Mouse (Mus musculus) kidney, postnatal 0 days (tissue): ENCODE measurements at regions not wholly inside any gene's neighbourhood (a gene's known extent, or its start where the extent isn't known, plus 50 kb on each side); places are given as distances from the start of the nearest gene placed in this dataset.
"Not testable (repeated sequence)": the region's sequence is repeated elsewhere in the genome, so short reads cannot be mapped to it uniquely, and the experiment has no call there.

Experiments used
- ATAC-seq: fragments of 200-750 bp; cut with Nextera tagmentation; replicated peaks from 2 replicates; pipeline ENCODE4 v1.8.0; 2017; ENCODE audit warnings: low read depth, moderate number of reproducible peaks, moderate TSS enrichment, moderate library complexity; ENCODE audit not compliant: low FRiP score
- DNase-seq: peaks from one replicate; pipeline ENCODE4 v3.0.0-alpha.2; 2016; ENCODE audit warnings: low spot score
- H3K27ac ChIP-seq: fragments of 300-500 bp; sonication (generic); 2 replicates; pipeline ENCODE4 v1.5.1; 2014; ENCODE audit warnings: mild to moderate bottlenecking
- H3K27me3 ChIP-seq: fragments of 300-500 bp; sonication (generic); 2 replicates; pipeline ENCODE4 v1.6.1; 2014; ENCODE audit warnings: low read length, mixed read lengths; ENCODE audit not compliant: insufficient read depth
- H3K36me3 ChIP-seq: fragments of 300-500 bp; sonication (generic); 2 replicates; pipeline ENCODE4 v1.6.1; 2014; ENCODE audit warnings: low read length, mixed read lengths; ENCODE audit not compliant: insufficient read depth
- H3K4me1 ChIP-seq: fragments of 300-500 bp; sonication (generic); replicated peaks from 2 replicates; pipeline ENCODE4 v1.6.1; 2014; ENCODE audit warnings: antibody characterized with exemption, low read length, mixed read lengths; ENCODE audit not compliant: insufficient read depth
- H3K4me2 ChIP-seq: fragments of 300-500 bp; sonication (generic); 2 replicates; pipeline ENCODE4 v1.6.1; 2014; ENCODE audit warnings: mild to moderate bottlenecking, low read length, moderate library complexity, mixed read lengths
- H3K4me3 ChIP-seq: fragments of 300-500 bp; sonication (generic); replicated peaks from 2 replicates; pipeline ENCODE4 v1.5.1; 2014; ENCODE audit warnings: low read depth, low read length
- H3K9ac ChIP-seq: fragments of 300-500 bp; sonication (generic); 2 replicates; pipeline ENCODE4 v1.6.1; 2014; ENCODE audit warnings: low read depth, low read length
- H3K9me3 ChIP-seq: fragments of 300-500 bp; sonication (generic); replicated peaks from 2 replicates; pipeline ENCODE4 v1.6.1; 2016; ENCODE audit warnings: low read length, inconsistent platforms, mixed read lengths
- CTCF ChIP-seq: IDR thresholded peaks from 2 replicates; pipeline ENCODE4 v1.5.1; 2016; ENCODE audit warnings: antibody characterized with exemption, low read depth, mild to moderate bottlenecking, moderate library complexity
- WGBS: fragments of 180-500 bp; shearing (Covaris S2); extraction: QIAGEN DNeasy Blood & Tissue Kit; methylation state at CpG from one replicate; pipeline ENCODE4 v1.1.7; 2014; 5-methylcytosine and 5-hydroxymethylcytosine counted together

DNA sequence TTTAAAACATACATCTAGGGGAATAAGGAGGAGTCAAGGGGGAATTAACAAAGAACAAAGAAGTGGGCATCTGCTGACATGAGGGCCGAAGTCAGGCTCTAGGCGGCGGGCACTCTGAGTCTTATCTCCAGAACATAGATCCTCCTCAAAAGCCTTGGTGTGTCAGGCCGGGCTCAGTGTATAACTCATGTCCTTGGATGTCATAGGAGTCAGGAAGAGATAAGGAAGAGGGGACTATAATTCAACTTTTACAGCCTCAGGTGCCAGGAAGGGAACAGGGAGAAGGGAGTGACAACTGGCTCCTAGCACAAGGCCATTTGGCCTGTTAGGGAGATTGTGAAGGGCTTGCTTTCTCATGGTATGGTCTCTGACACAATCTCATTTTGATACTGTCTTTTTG is 185.9 kb upstream of the Ube2e2 start:
- WGBS = 73% methylated on average over 4 of the region's 4 CpGs
- not testable (repeated sequence) for H3K9ac ChIP-seq, H3K27ac ChIP-seq, H3K36me3 ChIP-seq, H3K4me3 ChIP-seq, DNase-seq, H3K27me3 ChIP-seq, H3K4me1 ChIP-seq, ATAC-seq, H3K9me3 ChIP-seq, H3K4me2 ChIP-seq

DNA sequence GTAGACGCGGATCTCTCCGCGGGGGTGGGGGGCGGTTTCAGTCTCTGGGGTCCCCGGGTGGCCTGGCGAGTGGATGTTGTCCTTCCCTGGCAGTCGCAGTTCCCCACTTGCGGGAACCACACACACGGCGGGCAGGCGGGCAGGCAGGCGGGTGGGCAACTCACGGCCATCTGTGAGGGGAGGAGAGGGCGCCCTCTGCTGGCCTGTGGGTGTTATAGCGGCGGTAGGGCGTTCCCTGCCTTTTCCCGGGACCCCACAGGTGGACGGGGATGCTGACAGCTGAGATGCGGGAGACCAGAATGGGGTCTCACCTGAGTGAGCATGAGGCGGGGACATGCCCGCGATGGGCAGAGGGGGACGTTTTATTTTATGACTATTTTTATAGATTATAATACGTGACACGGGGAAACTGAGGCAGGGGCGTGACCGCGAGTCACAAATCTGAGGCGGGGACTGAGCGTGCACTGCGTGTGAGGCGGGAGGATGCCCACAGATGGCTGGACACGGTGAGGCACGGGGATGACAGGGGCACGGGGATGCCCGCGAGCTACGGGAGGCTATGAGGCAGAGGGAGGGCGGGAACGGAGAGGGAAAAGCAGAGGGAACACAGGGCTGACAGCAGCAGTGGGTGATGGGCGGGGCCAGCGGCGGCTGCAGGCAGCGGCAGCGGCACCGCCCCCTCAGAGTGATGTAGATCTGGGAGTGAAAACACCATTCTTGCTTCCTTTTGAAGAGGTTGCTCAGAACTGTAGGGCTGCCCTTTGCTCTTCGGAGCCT is 148.1 kb upstream of the Ube2e2 start:
- H3K4me2 ChIP-seq = peak overlapping the region; percentile 68
- DNase-seq (peak; percentile 73), ATAC-seq (peak; percentile 83)
- TF ChIP-seq CTCF = peak; percentile 78
- H3K27ac ChIP-seq = no peak overlapping the region
- no peaks in the 10 kb centered on the region for H3K36me3 ChIP-seq
- 2% methylated on average over 49 of the region's 49 CpGs for WGBS
- H3K27me3 ChIP-seq = no peaks in the 10 kb centered on the region
- H3K9ac ChIP-seq = no peak overlapping the region
- no peaks in the 10 kb centered on the region; the same call in 1 of the 2 replicates for H3K4me1 ChIP-seq
- no peaks in the 10 kb centered on the region for H3K9me3 ChIP-seq
- peak overlapping the region; percentile 27 for H3K4me3 ChIP-seq

- Histone ChIP-seq H3K36me3 (no peaks in the 10 kb centered on the region), H3K27me3 (no peaks in the 10 kb centered on the region), H3K4me3 (no peak overlapping the region), H3K4me2 (no peak overlapping the region), H3K27ac (no peak overlapping the region), H3K4me1 (no peaks in the 10 kb centered on the region), H3K9ac (no peak overlapping the region), H3K9me3 (no peaks in the 10 kb centered on the region)
- WGBS = 34% methylated on average over 2 of the region's 2 CpGs
- TF ChIP-seq CTCF = no peak
- DNase-seq (no peak), ATAC-seq (no peak)
Observed at GRCm38 (mm10) chr14:19020102-19020501, 126.0 kb upstream of the Ube2e2 start.

GRCm38 (mm10) chr14:19015406-19015805 is 121.3 kb upstream of the Ube2e2 start:
- Histone ChIP-seq H3K4me2 (no peak overlapping the region), H3K4me1 (no peaks in the 10 kb centered on the region), H3K36me3 (no peaks in the 10 kb centered on the region), H3K9me3 (no peaks in the 10 kb centered on the region), H3K27ac (no peak overlapping the region), H3K27me3 (no peaks in the 10 kb centered on the region), H3K9ac (no peak overlapping the region), H3K4me3 (no peak overlapping the region)
- DNase-seq = peak; percentile 47
- WGBS = 22% methylated on average over 4 of the region's 4 CpGs
- TF ChIP-seq CTCF = no peak
- no peak for ATAC-seq

GRCm38 (mm10) chr14:19013558-19013957 is 119.5 kb upstream of the Ube2e2 start:
- ATAC-seq, H3K27ac ChIP-seq, H3K4me2 ChIP-seq, DNase-seq, H3K27me3 ChIP-seq, H3K4me1 ChIP-seq, H3K9me3 ChIP-seq, H3K4me3 ChIP-seq, H3K36me3 ChIP-seq, H3K9ac ChIP-seq: not testable (repeated sequence)
- 74% methylated on average over 2 of the region's 2 CpGs for WGBS
- peak; percentile 35; the same call in 1 of the 2 replicates for TF ChIP-seq CTCF

- no peak for TF ChIP-seq CTCF
- no peaks in the 10 kb centered on the region for H3K36me3 ChIP-seq
- H3K27me3 ChIP-seq = no peaks in the 10 kb centered on the region
- DNase-seq (no peak), ATAC-seq (no peak)
- no peak overlapping the region for H3K9ac ChIP-seq
- H3K4me3 ChIP-seq = no peak overlapping the region
- H3K9me3 ChIP-seq = no peaks in the 10 kb centered on the region
- H3K27ac ChIP-seq = no peak overlapping the region
- no peaks in the 10 kb centered on the region for H3K4me1 ChIP-seq
- 97% methylated on average over 3 of the region's 3 CpGs for WGBS
- no peak overlapping the region for H3K4me2 ChIP-seq
Observed at GRCm38 (mm10) chr14:18983901-18984300, 89.8 kb upstream of the Ube2e2 start.

DNA sequence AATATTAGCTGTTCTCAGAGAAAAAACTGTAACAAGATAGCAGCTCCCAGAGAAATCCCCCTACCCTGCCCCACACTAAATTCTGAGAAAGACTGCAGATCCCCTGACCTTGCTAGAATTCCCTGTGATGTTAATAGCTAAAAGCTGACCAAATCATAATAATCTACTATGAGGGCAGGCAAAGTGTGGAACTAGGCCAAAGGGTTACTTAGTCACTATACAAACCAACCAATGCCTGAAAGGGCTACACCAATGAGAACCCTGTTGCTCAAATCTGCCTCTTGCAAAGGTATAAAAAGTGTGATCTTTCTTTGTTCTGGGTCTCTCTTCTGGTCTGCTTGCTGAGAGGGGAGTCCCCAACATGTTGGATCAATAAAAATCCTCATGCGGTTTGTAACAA is 69.8 kb upstream of the Ube2e2 start:
- H3K9ac ChIP-seq = no peak overlapping the region
- no peak for TF ChIP-seq CTCF
- no peaks in the 10 kb centered on the region for H3K36me3 ChIP-seq
- no peak overlapping the region for H3K4me2 ChIP-seq
- H3K9me3 ChIP-seq = no peaks in the 10 kb centered on the region
- DNase-seq (no peak), ATAC-seq (no peak)
- H3K4me1 ChIP-seq = no peaks in the 10 kb centered on the region
- H3K4me3 ChIP-seq = no peak overlapping the region
- H3K27me3 ChIP-seq = no peaks in the 10 kb centered on the region
- H3K27ac ChIP-seq = no peak overlapping the region
- 97% methylated on average over 1 of the region's 1 CpGs for WGBS
